Mouse (Mus musculus): ENCODE results near the gene Alg2. TPM values are rescaled to one million over a fixed set of nuclear protein-coding genes. Genes with fewer than 3 reads are reported as not detected.

Gene Alg2
- polyA plus RNA-seq (2014; fragmentation: Nextera tagmentation; extraction: Ambion mirVana) = 65.8 and 74.5 TPM in 2 replicates

- Histone ChIP-seq H3K36me3 (ENCODE audit: control insufficient read depth, insufficient read depth, low read length) (peaks cover 66% of the 10 kb centered on the region), H3K27ac (ENCODE audit: low read depth) (peak within 1 kb of the TSS; percentile 95), H3K27me3 (replicated peaks; ENCODE audit: control insufficient read depth, insufficient read depth, low read length) (no peaks in the 10 kb centered on the region), H3K9ac (ENCODE audit: low read length) (peak within 1 kb of the TSS; percentile 88), H3K9me3 (ENCODE audit: control insufficient read depth, low read length) (0 out of 2 replicates have a peak, but pooled peaks cover 3% of the 10 kb centered on the region), H3K4me2 (ENCODE audit: low read length) (peak within 1 kb of the TSS; percentile 83), H3K4me1 (replicated peaks; ENCODE audit: control insufficient read depth, insufficient read depth, low read length) (peaks cover 14% of the 10 kb centered on the region), H3K4me3 (ENCODE audit: low read depth, low read length) (peak within 1 kb of the TSS; percentile 94)
- DNase-seq (ENCODE audit: low spot score) (peak; percentile 98), ATAC-seq (replicated peaks; ENCODE audit: low FRiP score, low TSS enrichment, low read depth) (peak; percentile 97)
- WGBS = under 1% methylated on average over 57 of the region's 58 CpGs
Observed at GRCm38 (mm10) chr4:47473968-47474729, at the start of gene Alg2, which contains the start of gene Sec61b. Gene Alg2 (minus strand): TSS chr4:47474333. Gene Sec61b (plus strand): TSS chr4:47474658.

DNA sequence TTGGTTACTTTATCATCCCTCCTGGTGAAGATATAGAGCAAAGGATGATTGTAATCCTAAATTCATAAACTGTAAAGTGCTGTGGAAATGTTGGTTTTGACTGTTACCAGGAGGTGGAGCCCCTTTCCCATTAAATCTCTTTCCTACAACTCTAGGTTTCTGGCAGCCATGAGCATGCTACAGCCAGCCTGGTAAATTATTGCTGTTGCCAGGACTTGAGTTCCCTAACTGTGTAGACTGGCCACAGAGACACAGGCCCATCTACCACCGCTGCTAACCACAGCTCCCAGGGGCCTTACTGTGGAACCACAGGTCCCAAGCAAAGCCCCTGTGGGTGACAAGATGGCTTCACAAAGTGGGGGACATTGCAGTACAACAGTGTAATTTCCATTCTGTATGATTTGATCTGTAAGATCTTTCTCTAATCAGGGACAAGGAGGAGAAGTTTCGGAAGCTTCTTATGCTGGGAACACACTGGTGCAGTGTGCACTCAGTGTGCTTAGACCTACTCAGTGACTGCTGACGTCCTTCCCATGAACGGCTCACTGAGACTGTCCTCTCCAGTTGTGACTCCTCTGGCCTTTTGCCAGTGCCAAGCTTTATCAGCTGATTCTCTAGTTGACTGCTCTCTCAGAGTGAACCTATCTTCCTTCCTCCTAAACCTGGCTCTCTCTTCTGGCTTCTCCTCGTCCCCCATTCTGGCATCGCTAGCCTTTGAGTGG is 47.9 kb upstream of the Alg2 start:
- H3K4me2 ChIP-seq (ENCODE audit: low read length) = no peak overlapping the region
- H3K27me3 ChIP-seq (replicated peaks; ENCODE audit: control insufficient read depth, insufficient read depth, low read length) = no peaks in the 10 kb centered on the region
- no peaks in the 10 kb centered on the region for H3K36me3 ChIP-seq (ENCODE audit: control insufficient read depth, insufficient read depth, low read length)
- H3K27ac ChIP-seq (ENCODE audit: low read depth) = no peak overlapping the region
- ATAC-seq (replicated peaks; ENCODE audit: low FRiP score, low TSS enrichment, low read depth) = no peak
- no peaks in the 10 kb centered on the region for H3K9me3 ChIP-seq (ENCODE audit: control insufficient read depth, low read length)
- H3K9ac ChIP-seq (ENCODE audit: low read length) = no peak overlapping the region
- peak; percentile 58 for DNase-seq (ENCODE audit: low spot score)
- H3K4me3 ChIP-seq (ENCODE audit: low read depth, low read length) = no peak overlapping the region
- 88% methylated on average over 6 of the region's 6 CpGs for WGBS
- H3K4me1 ChIP-seq (replicated peaks; ENCODE audit: control insufficient read depth, insufficient read depth, low read length) = no peaks in the 10 kb centered on the region

- no peak for ATAC-seq (replicated peaks; ENCODE audit: low FRiP score, low TSS enrichment, low read depth)
- Histone ChIP-seq H3K4me3 (ENCODE audit: low read depth, low read length) (no peak overlapping the region), H3K4me1 (replicated peaks; ENCODE audit: control insufficient read depth, insufficient read depth, low read length) (no peaks in the 10 kb centered on the region), H3K9me3 (ENCODE audit: control insufficient read depth, low read length) (no peaks in the 10 kb centered on the region), H3K27ac (ENCODE audit: low read depth) (no peak overlapping the region), H3K9ac (ENCODE audit: low read length) (no peak overlapping the region), H3K4me2 (ENCODE audit: low read length) (no peak overlapping the region), H3K36me3 (ENCODE audit: control insufficient read depth, insufficient read depth, low read length) (no peaks in the 10 kb centered on the region), H3K27me3 (replicated peaks; ENCODE audit: control insufficient read depth, insufficient read depth, low read length) (no peaks in the 10 kb centered on the region)
- 47% methylated on average over 4 of the region's 4 CpGs for WGBS
- no peak for DNase-seq (ENCODE audit: low spot score)
Observed at GRCm38 (mm10) chr4:47520076-47520475, 45.9 kb upstream of the Alg2 start.

DNA sequence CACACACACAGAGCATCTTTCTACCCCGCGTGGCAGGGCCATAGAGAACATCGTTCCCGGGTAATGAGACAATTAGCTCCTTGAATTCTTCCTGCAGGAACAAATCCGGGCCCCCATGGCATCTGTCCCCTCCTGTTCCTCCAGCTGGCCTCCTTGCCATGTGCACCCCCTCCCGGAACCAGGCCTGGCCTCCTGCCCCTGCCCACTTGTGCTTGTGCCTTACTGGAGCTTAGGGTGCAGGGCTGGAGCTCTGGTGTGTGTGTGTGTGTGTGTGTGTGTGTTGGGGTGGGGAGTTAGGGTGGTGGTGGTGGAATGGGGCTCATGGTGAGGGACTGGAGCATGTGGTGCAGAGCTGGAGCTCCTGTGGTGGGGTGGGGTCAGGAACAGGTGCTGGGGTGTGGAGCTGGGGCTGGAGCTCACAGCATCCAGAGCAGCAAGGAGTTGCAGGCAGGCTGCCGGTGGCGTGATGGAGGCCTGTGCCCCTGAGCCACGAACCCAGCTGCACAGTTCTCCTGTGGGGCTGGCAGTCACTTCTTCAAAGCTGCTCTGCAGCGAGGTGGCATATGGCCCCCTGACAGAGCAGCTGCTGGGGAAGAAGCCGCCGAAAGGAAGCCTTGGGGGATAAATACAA is 44.5 kb upstream of the Alg2 start:
- WGBS = 67% methylated on average over 12 of the region's 12 CpGs
- no peak for ATAC-seq (replicated peaks; ENCODE audit: low FRiP score, low TSS enrichment, low read depth)
- H3K9me3 ChIP-seq (ENCODE audit: control insufficient read depth, low read length) = no peaks in the 10 kb centered on the region

DNA sequence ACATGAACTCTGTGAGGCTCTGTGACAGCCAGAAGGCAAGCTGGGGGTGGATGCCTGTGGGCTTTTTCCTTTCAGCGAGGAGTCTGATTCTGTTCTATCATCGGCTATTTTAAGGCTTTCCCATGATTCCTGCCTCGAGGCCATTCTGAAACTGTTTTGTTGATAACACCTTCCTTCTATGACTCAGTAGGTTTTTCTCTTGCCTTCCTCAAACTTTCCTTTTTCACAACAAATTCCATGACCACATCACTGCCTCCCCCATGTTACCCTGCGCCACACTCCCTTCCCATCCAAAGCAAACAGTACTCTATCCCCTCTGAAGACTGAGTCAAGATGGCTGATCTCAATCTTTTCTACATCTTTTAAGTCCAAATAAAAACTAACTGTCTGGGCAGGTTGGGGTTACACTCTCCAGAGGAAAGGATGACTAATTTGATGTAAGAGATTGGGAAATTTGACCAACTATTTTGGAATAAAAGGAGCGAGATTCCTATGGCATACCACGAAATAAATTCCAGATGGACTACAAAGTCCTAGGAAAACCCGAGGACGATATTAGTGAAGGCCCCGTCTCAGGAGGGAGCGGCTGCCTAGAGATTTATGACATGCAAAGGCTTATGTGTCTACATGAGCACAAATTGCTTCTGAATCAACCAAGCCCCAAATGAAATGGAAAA is 30.8 kb upstream of the Alg2 start:
- Histone ChIP-seq H3K4me3 (ENCODE audit: low read depth, low read length) (no peak overlapping the region), H3K36me3 (ENCODE audit: control insufficient read depth, insufficient read depth, low read length) (no peaks in the 10 kb centered on the region), H3K27ac (ENCODE audit: low read depth) (no peak overlapping the region), H3K27me3 (replicated peaks; ENCODE audit: control insufficient read depth, insufficient read depth, low read length) (no peaks in the 10 kb centered on the region), H3K4me2 (ENCODE audit: low read length) (no peak overlapping the region), H3K9ac (ENCODE audit: low read length) (no peak overlapping the region), H3K9me3 (ENCODE audit: control insufficient read depth, low read length) (no peaks in the 10 kb centered on the region), H3K4me1 (replicated peaks; ENCODE audit: control insufficient read depth, insufficient read depth, low read length) (no peaks in the 10 kb centered on the region)
- DNase-seq (ENCODE audit: low spot score) (no peak), ATAC-seq (replicated peaks; ENCODE audit: low FRiP score, low TSS enrichment, low read depth) (no peak)
- 77% methylated on average over 10 of the region's 10 CpGs for WGBS

More for the DNA sequence above, 44.5 kb upstream of the Alg2 start:
- no peak overlapping the region for H3K9ac ChIP-seq (ENCODE audit: low read length)
- H3K4me2 ChIP-seq (ENCODE audit: low read length) = no peak overlapping the region
- H3K4me3 ChIP-seq (ENCODE audit: low read depth, low read length) = no peak overlapping the region
- H3K27ac ChIP-seq (ENCODE audit: low read depth) = no peak overlapping the region
- DNase-seq (ENCODE audit: low spot score) = no peak
- no peaks in the 10 kb centered on the region for H3K27me3 ChIP-seq (replicated peaks; ENCODE audit: control insufficient read depth, insufficient read depth, low read length)
- no peaks in the 10 kb centered on the region for H3K36me3 ChIP-seq (ENCODE audit: control insufficient read depth, insufficient read depth, low read length)
- peaks cover 12% of the 10 kb centered on the region; the same call in 1 of the 2 replicates for H3K4me1 ChIP-seq (replicated peaks; ENCODE audit: control insufficient read depth, insufficient read depth, low read length)

DNA sequence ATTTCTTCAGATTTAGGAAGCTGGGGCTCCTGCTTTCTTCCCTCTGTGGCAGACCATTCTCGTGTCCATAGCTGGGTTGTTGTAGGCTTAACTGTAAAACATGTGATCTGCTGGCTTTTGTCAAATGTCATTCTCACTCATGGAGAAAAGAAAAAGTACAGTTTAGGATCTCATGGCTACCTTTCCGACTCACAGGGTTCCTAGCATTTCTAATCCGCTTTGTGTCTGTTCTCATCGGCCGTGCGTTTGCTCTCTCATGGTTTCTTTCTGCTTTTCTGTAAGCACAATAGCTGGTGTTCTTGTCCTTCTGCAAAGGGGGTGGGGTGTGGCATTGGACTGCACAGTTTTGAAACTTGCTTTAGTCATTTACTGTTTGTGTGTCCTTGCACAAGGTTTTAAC is 28.9 kb upstream of the Alg2 start:
- Histone ChIP-seq H3K36me3 (ENCODE audit: control insufficient read depth, insufficient read depth, low read length) (no peaks in the 10 kb centered on the region), H3K4me3 (ENCODE audit: low read depth, low read length) (no peak overlapping the region), H3K4me1 (replicated peaks; ENCODE audit: control insufficient read depth, insufficient read depth, low read length) (no peaks in the 10 kb centered on the region), H3K4me2 (ENCODE audit: low read length) (no peak overlapping the region), H3K9me3 (ENCODE audit: control insufficient read depth, low read length) (no peaks in the 10 kb centered on the region), H3K9ac (ENCODE audit: low read length) (no peak overlapping the region), H3K27me3 (replicated peaks; ENCODE audit: control insufficient read depth, insufficient read depth, low read length) (no peaks in the 10 kb centered on the region), H3K27ac (ENCODE audit: low read depth) (no peak overlapping the region)
- ATAC-seq (replicated peaks; ENCODE audit: low FRiP score, low TSS enrichment, low read depth) (no peak), DNase-seq (ENCODE audit: low spot score) (no peak)
- 73% methylated on average over 6 of the region's 6 CpGs for WGBS

DNA sequence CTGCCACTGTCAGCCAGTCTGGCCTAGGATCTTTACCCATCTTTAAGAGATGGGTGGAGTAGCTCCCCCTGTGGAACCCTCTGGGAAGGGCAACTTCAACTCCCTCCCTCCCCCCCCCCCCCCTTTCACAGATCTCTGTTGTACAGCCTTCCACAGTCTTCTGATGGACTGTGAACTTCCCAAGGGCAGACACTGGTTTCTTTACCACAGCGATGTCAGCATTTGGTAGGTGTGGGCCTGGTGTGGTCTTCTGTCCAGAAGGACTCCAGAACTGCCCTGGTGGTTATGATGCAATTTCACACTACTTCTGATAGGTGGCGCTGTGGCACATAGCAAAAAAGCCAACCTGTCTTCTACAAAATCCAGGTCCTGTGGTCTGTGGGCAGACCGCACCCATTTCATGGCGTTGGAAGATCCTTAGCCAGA is 28.4 kb upstream of the Alg2 start:
- no peaks in the 10 kb centered on the region for H3K4me1 ChIP-seq (replicated peaks; ENCODE audit: control insufficient read depth, insufficient read depth, low read length)
- no peak overlapping the region for H3K4me2 ChIP-seq (ENCODE audit: low read length)
- peak; percentile 61 for DNase-seq (ENCODE audit: low spot score)
- H3K9ac ChIP-seq (ENCODE audit: low read length) = no peak overlapping the region
- H3K27ac ChIP-seq (ENCODE audit: low read depth) = no peak overlapping the region
- ATAC-seq (replicated peaks; ENCODE audit: low FRiP score, low TSS enrichment, low read depth) = peak; percentile 74; the same call in 1 of the 2 replicates
- no peak overlapping the region for H3K4me3 ChIP-seq (ENCODE audit: low read depth, low read length)
- 28% methylated on average over 4 of the region's 4 CpGs for WGBS
- no peaks in the 10 kb centered on the region for H3K9me3 ChIP-seq (ENCODE audit: control insufficient read depth, low read length)
- H3K36me3 ChIP-seq (ENCODE audit: control insufficient read depth, insufficient read depth, low read length) = no peaks in the 10 kb centered on the region
- H3K27me3 ChIP-seq (replicated peaks; ENCODE audit: control insufficient read depth, insufficient read depth, low read length) = no peaks in the 10 kb centered on the region

GRCm38 (mm10) chr4:47499121-47499545 is 25.0 kb upstream of the Alg2 start:
- Histone ChIP-seq H3K27me3 (replicated peaks; ENCODE audit: control insufficient read depth, insufficient read depth, low read length) (no peaks in the 10 kb centered on the region), H3K4me1 (replicated peaks; ENCODE audit: control insufficient read depth, insufficient read depth, low read length) (no peaks in the 10 kb centered on the region), H3K36me3 (ENCODE audit: control insufficient read depth, insufficient read depth, low read length) (no peaks in the 10 kb centered on the region), H3K4me3 (ENCODE audit: low read depth, low read length) (no peak overlapping the region), H3K9me3 (ENCODE audit: control insufficient read depth, low read length) (no peaks in the 10 kb centered on the region), H3K27ac (ENCODE audit: low read depth) (no peak overlapping the region), H3K4me2 (ENCODE audit: low read length) (no peak overlapping the region), H3K9ac (ENCODE audit: low read length) (no peak overlapping the region)
- DNase-seq (ENCODE audit: low spot score) (no peak), ATAC-seq (replicated peaks; ENCODE audit: low FRiP score, low TSS enrichment, low read depth) (no peak)
- 74% methylated on average over 10 of the region's 10 CpGs for WGBS
